Mouse (Mus musculus) large intestine, adult 2 months (tissue): ENCODE measurements at regions not wholly inside any gene's neighbourhood (a gene's known extent, or its start where the extent isn't known, plus 50 kb on each side); places are given as distances from the start of the nearest gene placed in this dataset.
"Not testable (repeated sequence)": the region's sequence is repeated elsewhere in the genome, so short reads cannot be mapped to it uniquely, and the experiment has no call there.

Experiments
- DNase-seq: peaks from one replicate; pipeline ENCODE4 v3.0.0-alpha.2; 2012; ENCODE audit warnings: low read depth, low spot score
- WGBS: fragments of 180-500 bp; shearing (Covaris S2); methylation state at CpG from one replicate; pipeline ENCODE4 v1.1.7; 2018; 5-methylcytosine and 5-hydroxymethylcytosine counted together

- no peak for DNase-seq
- 91% methylated on average over 4 of the region's 4 CpGs for WGBS
Observed at GRCm38 (mm10) chr9:30597691-30598090, 170.8 kb downstream of the Snx19 start.

GRCm38 (mm10) chr9:30597092-30597491 lies 170.2 kb downstream of the Snx19 start:
- 86% methylated on average over 6 of the region's 6 CpGs for WGBS
- not testable (repeated sequence) for DNase-seq

GRCm38 (mm10) chr9:30592601-30593000 lies 165.7 kb downstream of the Snx19 start:
- no peak for DNase-seq
- WGBS, result 80% methylated on average over 2 of the region's 2 CpGs

GRCm38 (mm10) chr9:30591246-30591645 lies 164.3 kb downstream of the Snx19 start:
- DNase-seq, result no peak
- 50% methylated on average over 5 of the region's 5 CpGs for WGBS

- whole genome bisulfite sequencing, result 57% methylated on average over 6 of the region's 6 CpGs
- no peak for DNase-seq
Observed at GRCm38 (mm10) chr9:30590661-30591179, 163.8 kb downstream of the Snx19 start.

- WGBS, result 82% methylated on average over 9 of the region's 9 CpGs
- DNase-seq, result no peak
Observed at GRCm38 (mm10) chr9:30581271-30581821, 154.4 kb downstream of the Snx19 start.

GRCm38 (mm10) chr9:30580500-30580899 lies 153.6 kb downstream of the Snx19 start:
- WGBS, result 54% methylated on average over 6 of the region's 6 CpGs

GRCm38 (mm10) chr9:30578213-30578612 lies 151.3 kb downstream of the Snx19 start:
- WGBS, result 64% methylated on average over 3 of the region's 3 CpGs
- no peak for DNase-seq

More at GRCm38 (mm10) chr9:30580500-30580899, 153.6 kb downstream of the Snx19 start:
- DNase-seq, result no peak

GRCm38 (mm10) chr9:30577243-30577642 lies 150.3 kb downstream of the Snx19 start:
- DNase-seq, result no peak
- 50% methylated on average over 4 of the region's 4 CpGs for WGBS

- DNase-seq, result no peak
- WGBS, result 75% methylated on average over 3 of the region's 3 CpGs
Observed at GRCm38 (mm10) chr9:30575531-30575930, 148.6 kb downstream of the Snx19 start.

- no peak for DNase-seq
- WGBS, result 63% methylated on average over 1 of the region's 1 CpGs
Observed at GRCm38 (mm10) chr9:30573294-30573693, 146.4 kb downstream of the Snx19 start.

GRCm38 (mm10) chr9:30571014-30571413 lies 144.1 kb downstream of the Snx19 start:
- no peak for DNase-seq
- WGBS, result 25% methylated on average over 2 of the region's 2 CpGs

- no peak for DNase-seq
- WGBS, result 81% methylated on average over 3 of the region's 3 CpGs
Observed at GRCm38 (mm10) chr9:30564765-30565680, 138.1 kb downstream of the Snx19 start.

GRCm38 (mm10) chr9:30563399-30563798 lies 136.5 kb downstream of the Snx19 start:
- WGBS, result 72% methylated on average over 5 of the region's 5 CpGs
- DNase-seq, result no peak

GRCm38 (mm10) chr9:30554908-30555307 lies 128.0 kb downstream of the Snx19 start:
- WGBS, result 52% methylated on average over 2 of the region's 2 CpGs
- no peak for DNase-seq

- DNase-seq, result no peak
- WGBS, result 81% methylated on average over 8 of the region's 8 CpGs
Observed at GRCm38 (mm10) chr9:30552721-30553120, 125.8 kb downstream of the Snx19 start.

GRCm38 (mm10) chr9:30549892-30550515 lies 123.1 kb downstream of the Snx19 start:
- DNase-seq, result no peak
- WGBS, result 75% methylated on average over 5 of the region's 5 CpGs

GRCm38 (mm10) chr9:30539858-30540257 lies 113.0 kb downstream of the Snx19 start:
- 91% methylated on average over 6 of the region's 6 CpGs for WGBS
- DNase-seq, result no peak

GRCm38 (mm10) chr9:30536508-30537100 lies 109.7 kb downstream of the Snx19 start:
- WGBS, result 67% methylated on average over 8 of the region's 8 CpGs
- DNase-seq, result no peak

GRCm38 (mm10) chr9:30534961-30535360 lies 108.1 kb downstream of the Snx19 start:
- DNase-seq, result no peak
- WGBS, result 53% methylated on average over 4 of the region's 4 CpGs
